Mouse (Mus musculus) thymus, adult 2 months (tissue): ENCODE data around the gene Pxylp1.

Experiments used
- CTCF ChIP-seq: fragments of 200-500 bp; IDR thresholded peaks from 2 replicates; pipeline ENCODE4 v1.5.1; 2012; ENCODE audit warnings: mild to moderate bottlenecking, control low read depth, low read length, moderate library complexity, borderline replicate concordance; ENCODE audit not compliant: control insufficient read depth, poor library complexity, insufficient read depth; ENCODE audit errors: extremely low read depth
- POLR2A ChIP-seq: fragments of 200-500 bp; IDR thresholded peaks from 2 replicates; pipeline ENCODE4 v1.6.1; 2012; ENCODE audit warnings: mild to moderate bottlenecking, low read length, control low read depth, moderate library complexity; ENCODE audit not compliant: control insufficient read depth, poor library complexity, insufficient read depth; ENCODE audit errors: extremely low read depth

- TF ChIP-seq CTCF (no peak), POLR2A (no peak)
Measured at GRCm38 (mm10) chr9:96899717-96900116, 7.2 kb upstream of the Pxylp1 start.
